Mouse (Mus musculus): Measurements from ENCODE around the gene Syt1. TPM values are rescaled to one million over a fixed set of nuclear protein-coding genes. Genes with fewer than 3 reads are reported as not detected.
A peak's percentile ranks its signal among the peaks of the same experiment; 100 is the strongest.

The Syt1 gene
- polyA plus RNA-seq, 1 experiment from 2014 or later: 1.1 TPM

DNA sequence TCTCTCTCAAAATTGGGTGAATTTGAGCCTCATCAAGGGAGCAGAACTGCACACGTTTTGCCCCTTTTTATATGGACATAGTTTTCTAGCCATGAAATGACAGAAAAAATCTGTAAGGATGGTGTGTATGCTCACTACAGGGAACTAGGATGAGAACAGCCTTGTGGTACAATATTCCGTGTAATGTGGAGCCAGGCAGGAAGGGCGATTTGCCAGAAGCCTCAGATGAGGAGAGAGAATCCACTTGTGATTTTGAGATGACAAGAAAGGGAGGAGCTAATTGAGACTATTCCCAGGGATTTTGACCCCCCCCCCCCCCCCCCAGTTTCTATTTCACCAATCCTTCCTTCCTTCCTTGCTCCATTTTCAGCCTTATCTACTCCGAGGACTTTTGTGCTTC, 431.4 kb downstream of the Syt1 start:
- WGBS: 60% methylated on average over 4 of the region's 4 CpGs
- H3K27ac ChIP-seq (ENCODE audit: poor library complexity, severe bottlenecking): no peak overlapping the region
- no peak overlapping the region for H3K4me2 ChIP-seq
- H3K9ac ChIP-seq: no peak overlapping the region
- no peak overlapping the region for H3K4me3 ChIP-seq
- no peak for ATAC-seq (ENCODE audit: insufficient number of reproducible peaks, low FRiP score)
- H3K27me3 ChIP-seq (replicated peaks): no peaks in the 10 kb centered on the region
- H3K4me1 ChIP-seq (replicated peaks): peaks cover 9% of the 10 kb centered on the region; the same call in 1 of the 2 replicates
- H3K36me3 ChIP-seq: no peaks in the 10 kb centered on the region
- H3K9me3 ChIP-seq (replicated peaks): no peaks in the 10 kb centered on the region

DNA sequence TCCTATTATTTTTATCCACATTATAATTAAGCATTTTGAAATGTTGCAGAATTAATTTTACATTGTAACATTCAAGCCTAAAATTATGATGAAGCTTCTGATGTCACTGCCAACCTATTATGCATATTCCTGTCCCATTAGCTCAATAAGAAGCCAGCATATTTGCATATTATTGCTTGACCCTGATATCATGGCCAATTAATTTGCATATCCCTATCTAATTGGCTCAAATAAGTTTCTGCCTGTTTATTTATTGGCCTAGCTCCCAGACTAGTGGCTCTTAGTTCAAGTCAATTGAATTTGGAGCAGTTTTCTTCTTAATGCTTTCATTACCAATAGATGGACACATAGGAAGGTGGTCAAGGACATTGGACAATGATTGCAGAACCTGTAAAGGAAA, 433.2 kb downstream of the Syt1 start:
- H3K4me3 ChIP-seq: no peak overlapping the region
- H3K4me2 ChIP-seq: no peak overlapping the region
- H3K36me3 ChIP-seq: no peaks in the 10 kb centered on the region
- no peak for ATAC-seq (ENCODE audit: insufficient number of reproducible peaks, low FRiP score)
- peaks cover 9% of the 10 kb centered on the region; the same call in 1 of the 2 replicates for H3K4me1 ChIP-seq (replicated peaks)
- H3K9ac ChIP-seq: no peak overlapping the region
- H3K9me3 ChIP-seq (replicated peaks): no peaks in the 10 kb centered on the region
- no peaks in the 10 kb centered on the region for H3K27me3 ChIP-seq (replicated peaks)
- no peak overlapping the region for H3K27ac ChIP-seq (ENCODE audit: poor library complexity, severe bottlenecking)

DNA sequence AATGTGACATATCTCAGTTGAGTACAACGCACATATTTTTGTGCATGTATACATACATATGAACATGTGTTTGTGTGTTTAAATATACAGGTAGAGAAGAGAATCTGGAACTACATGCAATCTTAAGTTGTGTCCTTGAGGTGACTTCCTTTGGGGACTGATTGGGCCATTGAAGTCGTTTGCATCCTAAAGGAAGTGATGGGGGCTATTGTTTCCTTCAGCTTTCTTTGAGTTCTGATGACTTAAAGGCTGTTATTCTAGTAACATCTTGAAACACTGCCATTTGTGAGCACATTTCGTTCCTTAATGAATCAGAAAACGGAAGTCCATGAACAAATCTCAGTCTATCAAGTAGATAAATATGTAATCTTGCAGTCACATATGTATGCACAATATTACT, 438.0 kb downstream of the Syt1 start:
- H3K27me3 ChIP-seq (replicated peaks): no peaks in the 10 kb centered on the region

DNA sequence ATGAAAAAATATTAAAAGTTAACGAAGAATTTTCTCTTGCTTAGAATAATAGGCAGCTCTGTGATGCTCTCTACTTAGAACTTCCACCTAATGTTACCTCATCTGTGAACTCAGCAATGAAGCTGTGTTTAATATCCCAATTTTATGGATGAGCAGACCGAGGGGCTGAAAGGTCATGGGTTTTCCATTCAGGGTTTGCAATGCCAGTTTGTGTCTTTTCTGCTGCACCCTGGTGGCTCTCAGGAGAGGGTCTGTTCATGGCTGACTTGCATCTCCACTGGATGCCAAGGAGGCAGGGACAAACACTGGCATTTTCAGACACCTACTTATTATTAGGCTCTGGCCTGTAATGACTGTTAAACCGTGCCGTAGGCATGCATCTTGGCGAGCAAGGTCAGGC, 439.7 kb downstream of the Syt1 start:
- Histone ChIP-seq H3K4me2 (no peak overlapping the region), H3K4me3 (no peak overlapping the region), H3K9me3 (replicated peaks) (no peaks in the 10 kb centered on the region), H3K36me3 (no peaks in the 10 kb centered on the region), H3K4me1 (replicated peaks) (peaks cover 16% of the 10 kb centered on the region), H3K9ac (no peak overlapping the region), H3K27me3 (replicated peaks) (no peaks in the 10 kb centered on the region), H3K27ac (ENCODE audit: poor library complexity, severe bottlenecking) (no peak overlapping the region)
- 86% methylated on average over 5 of the region's 5 CpGs for WGBS
- ATAC-seq (ENCODE audit: insufficient number of reproducible peaks, low FRiP score): no peak

More for the DNA sequence above, 438.0 kb downstream of the Syt1 start:
- ATAC-seq (ENCODE audit: insufficient number of reproducible peaks, low FRiP score): no peak
- Histone ChIP-seq H3K27ac (ENCODE audit: poor library complexity, severe bottlenecking) (no peak overlapping the region), H3K9me3 (replicated peaks) (no peaks in the 10 kb centered on the region), H3K4me2 (no peak overlapping the region), H3K9ac (no peak overlapping the region), H3K4me1 (replicated peaks) (peaks cover 11% of the 10 kb centered on the region), H3K36me3 (no peaks in the 10 kb centered on the region), H3K4me3 (no peak overlapping the region)
- 66% methylated on average over 4 of the region's 4 CpGs for WGBS

DNA sequence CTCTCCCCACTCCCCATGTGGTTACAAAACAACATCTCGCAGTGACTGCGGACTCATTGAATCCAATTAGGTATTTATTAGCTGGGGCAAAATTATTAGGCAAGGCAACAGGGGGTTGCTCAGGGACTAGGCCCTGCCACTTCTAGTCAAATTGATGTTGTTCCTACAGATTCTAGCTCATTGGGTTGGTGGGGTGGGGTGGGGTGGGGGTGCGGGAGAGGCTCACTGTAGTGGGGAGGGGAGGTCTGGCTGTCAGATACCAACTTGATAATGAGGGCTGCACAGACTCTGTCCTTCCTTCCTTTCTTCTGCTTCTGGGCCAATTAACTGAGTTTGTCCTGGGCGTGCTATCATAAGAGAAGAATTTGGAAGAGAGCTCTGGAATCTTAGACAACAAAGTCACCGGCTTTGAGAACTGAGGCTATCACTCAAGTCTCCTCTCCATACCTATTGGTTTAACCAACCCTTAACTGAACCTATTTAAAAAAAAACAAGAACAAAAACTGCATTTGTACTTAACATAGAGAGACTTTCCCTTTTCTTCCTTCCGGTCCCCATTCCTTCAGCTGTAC, 441.1 kb downstream of the Syt1 start:
- Histone ChIP-seq H3K4me1 (replicated peaks) (peaks cover 16% of the 10 kb centered on the region), H3K27ac (ENCODE audit: poor library complexity, severe bottlenecking) (no peak overlapping the region), H3K9ac (no peak overlapping the region), H3K4me3 (no peak overlapping the region), H3K4me2 (no peak overlapping the region), H3K36me3 (no peaks in the 10 kb centered on the region), H3K27me3 (replicated peaks) (no peaks in the 10 kb centered on the region), H3K9me3 (replicated peaks) (no peaks in the 10 kb centered on the region)
- no peak for ATAC-seq (ENCODE audit: insufficient number of reproducible peaks, low FRiP score)
- WGBS: 68% methylated on average over 6 of the region's 6 CpGs

DNA sequence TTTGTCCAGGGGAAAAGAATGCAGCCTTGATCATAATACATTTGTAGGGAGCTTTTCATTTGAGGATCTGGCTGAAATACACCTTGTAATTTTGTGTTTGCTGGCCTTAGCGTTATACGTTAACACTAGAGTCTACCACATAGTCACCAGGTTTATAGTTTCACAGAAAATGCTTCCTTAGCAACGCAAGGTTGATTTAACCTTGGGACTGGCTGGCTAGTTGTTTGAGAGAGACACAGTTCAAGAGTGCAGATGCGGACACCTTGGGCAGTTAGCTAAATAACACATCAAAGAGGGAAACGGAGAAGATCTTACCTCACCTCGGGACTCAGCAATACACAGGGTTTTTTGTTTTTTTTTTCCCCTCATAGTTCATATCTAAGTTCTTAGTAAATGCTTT, 441.9 kb downstream of the Syt1 start:
- Histone ChIP-seq H3K4me2 (no peak overlapping the region), H3K9ac (no peak overlapping the region), H3K27ac (ENCODE audit: poor library complexity, severe bottlenecking) (no peak overlapping the region), H3K4me1 (replicated peaks) (peaks cover 16% of the 10 kb centered on the region), H3K27me3 (replicated peaks) (no peaks in the 10 kb centered on the region), H3K36me3 (no peaks in the 10 kb centered on the region), H3K4me3 (no peak overlapping the region), H3K9me3 (replicated peaks) (no peaks in the 10 kb centered on the region)
- 68% methylated on average over 6 of the region's 6 CpGs for WGBS
- no peak for ATAC-seq (ENCODE audit: insufficient number of reproducible peaks, low FRiP score)

DNA sequence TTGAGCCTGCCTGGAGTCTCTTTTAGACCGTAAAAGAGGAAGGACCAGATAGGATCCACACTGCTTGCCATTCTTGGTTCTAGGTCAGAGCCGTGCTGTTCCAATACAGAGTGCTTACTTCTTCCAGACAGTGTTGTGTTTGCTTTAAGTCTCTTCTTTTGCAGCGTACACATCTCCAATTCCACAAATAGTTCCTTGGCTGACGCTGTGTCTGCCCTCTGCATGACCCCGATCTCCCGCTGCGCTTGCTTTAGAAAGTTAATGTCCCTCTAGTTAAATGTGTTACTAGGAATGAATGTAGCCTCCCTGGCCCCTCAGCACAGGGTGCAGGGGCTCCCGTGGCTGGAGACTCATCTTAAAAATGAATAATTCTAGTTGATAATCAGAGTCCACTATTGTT, 442.6 kb downstream of the Syt1 start:
- H3K9me3 ChIP-seq (replicated peaks): no peaks in the 10 kb centered on the region
- H3K4me2 ChIP-seq: peak overlapping the region; percentile 40
- H3K27ac ChIP-seq (ENCODE audit: poor library complexity, severe bottlenecking): peak overlapping the region; percentile 51; the same call in 1 of the 2 replicates
- no peaks in the 10 kb centered on the region for H3K27me3 ChIP-seq (replicated peaks)
- no peaks in the 10 kb centered on the region for H3K36me3 ChIP-seq
- no peak overlapping the region for H3K9ac ChIP-seq
- H3K4me3 ChIP-seq: no peak overlapping the region
- peak; percentile 63; the same call in 1 of the 2 replicates for ATAC-seq (ENCODE audit: insufficient number of reproducible peaks, low FRiP score)
- peaks cover 16% of the 10 kb centered on the region for H3K4me1 ChIP-seq (replicated peaks)
- WGBS: 13% methylated on average over 8 of the region's 8 CpGs

DNA sequence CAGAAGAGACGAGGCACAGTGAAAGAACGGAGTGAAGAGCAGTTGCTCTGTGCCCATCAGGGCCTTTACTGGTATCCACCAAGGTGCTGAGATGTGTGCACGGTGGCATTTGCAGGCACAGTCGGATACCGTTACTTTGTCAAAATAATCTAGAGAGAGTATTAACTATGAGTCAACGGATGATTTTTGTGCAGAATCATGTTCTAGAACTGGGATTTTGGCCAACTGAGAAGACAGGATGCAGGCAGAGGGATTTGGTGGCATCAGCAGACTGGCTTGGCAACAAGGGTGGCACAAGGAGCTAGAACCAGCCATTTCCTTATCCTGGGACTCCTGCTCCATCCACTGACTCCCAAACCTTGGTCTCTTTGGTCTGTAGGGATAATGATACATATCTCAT, 443.3 kb downstream of the Syt1 start:
- Histone ChIP-seq H3K9ac (no peak overlapping the region), H3K4me3 (no peak overlapping the region), H3K4me1 (replicated peaks) (peaks cover 16% of the 10 kb centered on the region), H3K27me3 (replicated peaks) (no peaks in the 10 kb centered on the region), H3K4me2 (no peak overlapping the region), H3K9me3 (replicated peaks) (no peaks in the 10 kb centered on the region), H3K36me3 (no peaks in the 10 kb centered on the region), H3K27ac (ENCODE audit: poor library complexity, severe bottlenecking) (no peak overlapping the region)
- 90% methylated on average over 6 of the region's 6 CpGs for whole genome bisulfite sequencing
- no peak for ATAC-seq (ENCODE audit: insufficient number of reproducible peaks, low FRiP score)

DNA sequence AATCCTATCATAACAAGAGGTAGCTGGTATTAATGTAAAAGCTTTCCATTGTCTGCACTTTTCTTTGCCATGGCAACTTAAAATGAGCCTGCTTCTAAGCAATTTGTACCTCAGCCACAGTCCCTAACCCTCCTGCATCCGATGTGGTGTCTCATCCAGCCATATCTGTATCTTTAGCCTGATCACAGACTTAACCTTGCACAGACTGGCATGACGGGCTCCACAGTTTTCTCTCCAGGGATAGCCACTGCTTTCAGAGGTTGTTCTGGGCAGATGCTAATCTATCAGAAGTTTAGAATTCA, 451.2 kb downstream of the Syt1 start:
- Histone ChIP-seq H3K9ac (no peak overlapping the region), H3K36me3 (no peaks in the 10 kb centered on the region), H3K4me3 (no peak overlapping the region), H3K27me3 (replicated peaks) (no peaks in the 10 kb centered on the region), H3K4me1 (replicated peaks) (no peaks in the 10 kb centered on the region; the same call in 1 of the 2 replicates), H3K4me2 (no peak overlapping the region), H3K27ac (ENCODE audit: poor library complexity, severe bottlenecking) (no peak overlapping the region), H3K9me3 (replicated peaks) (no peaks in the 10 kb centered on the region)
- WGBS: 68% methylated on average over 2 of the region's 2 CpGs
- no peak for ATAC-seq (ENCODE audit: insufficient number of reproducible peaks, low FRiP score)

DNA sequence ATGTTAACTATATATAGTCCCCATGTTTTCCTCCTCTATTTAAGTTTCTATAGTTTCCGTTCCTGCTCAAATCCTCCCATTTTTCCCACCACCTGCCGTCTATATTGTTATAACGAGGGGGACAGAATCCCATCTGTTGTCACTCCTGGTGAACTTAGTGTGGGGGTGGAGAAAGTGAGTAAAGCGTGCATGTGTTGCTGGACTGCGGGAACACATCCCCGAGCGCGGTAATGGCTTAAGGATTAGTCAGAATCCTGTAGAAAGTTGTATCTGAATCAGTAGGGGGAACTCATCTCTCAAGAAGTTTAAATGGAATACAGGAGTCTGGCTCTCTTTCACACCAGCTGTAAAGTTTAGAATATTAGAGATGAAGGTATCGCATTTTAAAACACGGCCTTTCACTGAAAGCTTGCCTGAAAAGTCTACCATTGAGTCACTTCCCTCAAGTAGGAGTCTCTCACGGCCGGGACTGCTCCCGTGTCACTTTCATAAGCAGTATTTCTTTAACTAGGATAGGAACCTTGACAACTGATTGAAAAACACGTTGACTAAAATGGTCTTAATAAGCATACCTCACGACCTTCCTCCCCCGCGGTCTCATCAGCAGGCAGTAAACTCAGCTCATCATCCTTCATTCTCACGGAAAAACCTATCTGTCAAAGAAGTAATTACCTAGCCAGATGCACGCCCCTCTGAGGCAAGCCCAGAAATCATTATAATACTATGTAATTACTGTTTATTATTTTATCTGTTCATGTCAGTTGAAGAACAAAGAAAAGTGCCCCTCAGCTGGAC, 451.8 kb downstream of the Syt1 start:
- no peaks in the 10 kb centered on the region; the same call in 1 of the 2 replicates for H3K4me1 ChIP-seq (replicated peaks)
- H3K4me2 ChIP-seq: no peak overlapping the region
- H3K9me3 ChIP-seq (replicated peaks): no peaks in the 10 kb centered on the region
- no peak overlapping the region for H3K27ac ChIP-seq (ENCODE audit: poor library complexity, severe bottlenecking)
- WGBS: 82% methylated on average over 19 of the region's 19 CpGs
- no peak overlapping the region for H3K4me3 ChIP-seq
- H3K9ac ChIP-seq: no peak overlapping the region
- H3K36me3 ChIP-seq: no peaks in the 10 kb centered on the region
- ATAC-seq (ENCODE audit: insufficient number of reproducible peaks, low FRiP score): no peak
- H3K27me3 ChIP-seq (replicated peaks): no peaks in the 10 kb centered on the region

DNA sequence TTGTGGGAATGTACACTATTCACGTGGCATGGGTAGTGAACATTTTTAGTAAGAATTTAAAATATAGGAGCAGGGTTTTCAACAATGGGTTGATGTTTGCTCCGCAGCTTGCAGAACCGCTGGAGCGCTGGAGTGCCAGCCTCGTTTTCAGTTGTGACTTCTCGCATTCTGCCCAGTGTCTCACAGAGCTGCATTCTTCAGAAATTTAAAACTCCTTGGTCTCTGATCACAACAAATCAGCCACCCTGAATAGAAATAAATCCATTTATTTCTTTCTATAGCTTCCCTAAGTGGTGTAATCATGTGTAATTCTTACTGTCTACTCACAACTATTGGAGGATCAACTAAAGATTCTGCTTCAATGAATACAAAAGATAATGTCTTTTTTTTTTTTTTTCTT, 458.2 kb downstream of the Syt1 start:
- Histone ChIP-seq H3K27me3 (replicated peaks) (no peaks in the 10 kb centered on the region), H3K4me3 (no peak overlapping the region), H3K4me2 (no peak overlapping the region), H3K36me3 (no peaks in the 10 kb centered on the region), H3K9me3 (replicated peaks) (no peaks in the 10 kb centered on the region), H3K9ac (no peak overlapping the region), H3K4me1 (replicated peaks) (peaks cover 3% of the 10 kb centered on the region; the same call in 1 of the 2 replicates), H3K27ac (ENCODE audit: poor library complexity, severe bottlenecking) (no peak overlapping the region)
- WGBS: 79% methylated on average over 6 of the region's 6 CpGs
- ATAC-seq (ENCODE audit: insufficient number of reproducible peaks, low FRiP score): no peak

DNA sequence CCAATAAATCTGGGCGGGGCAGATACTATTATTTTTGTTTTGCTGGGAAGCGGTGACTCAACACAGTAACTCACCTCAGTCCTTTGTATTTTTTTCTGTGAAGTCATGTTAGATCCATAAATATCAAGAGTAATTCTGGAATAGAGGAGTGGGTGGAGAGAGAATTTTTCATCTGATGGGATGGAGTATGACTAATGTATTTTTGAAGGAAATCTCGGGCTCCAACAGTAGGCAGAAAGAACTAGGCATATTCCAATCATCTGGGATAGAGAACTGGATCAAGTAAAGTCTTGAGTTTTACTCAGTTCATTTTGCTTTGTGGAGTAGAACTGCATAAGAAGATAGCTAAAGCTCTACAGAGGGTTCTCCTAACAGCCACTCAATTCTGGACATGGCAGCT, 465.1 kb downstream of the Syt1 start:
- H3K4me3 ChIP-seq: no peak overlapping the region
- H3K9me3 ChIP-seq (replicated peaks): no peaks in the 10 kb centered on the region
- no peaks in the 10 kb centered on the region for H3K27me3 ChIP-seq (replicated peaks)
- H3K4me1 ChIP-seq (replicated peaks): no peaks in the 10 kb centered on the region
- no peak for ATAC-seq (ENCODE audit: insufficient number of reproducible peaks, low FRiP score)
- no peaks in the 10 kb centered on the region for H3K36me3 ChIP-seq
- H3K9ac ChIP-seq: no peak overlapping the region
- H3K27ac ChIP-seq (ENCODE audit: poor library complexity, severe bottlenecking): no peak overlapping the region
- H3K4me2 ChIP-seq: no peak overlapping the region
- 86% methylated on average over 3 of the region's 3 CpGs for WGBS
